Mouse (Mus musculus): ENCODE measurements around the gene Mecr.

The Mecr gene

GRCm38 (mm10) chr4:131836351-131836881, 6.9 kb upstream of the Mecr start:
- DNase-seq (ENCODE audit: low read depth, low spot score) = no peak

GRCm38 (mm10) chr4:131836891-131837491, 6.3 kb upstream of the Mecr start:
- DNase-seq (ENCODE audit: low read depth, low spot score) = no peak

- DNase-seq (ENCODE audit: low read depth, low spot score) = no peak
These were observed 5.3 kb upstream of the Mecr start, which contains the start of gene Ptpru for GRCm38 (mm10) chr4:131837872-131838524. Gene Ptpru, minus strand, starts transcription at chr4:131838288.

DNA sequence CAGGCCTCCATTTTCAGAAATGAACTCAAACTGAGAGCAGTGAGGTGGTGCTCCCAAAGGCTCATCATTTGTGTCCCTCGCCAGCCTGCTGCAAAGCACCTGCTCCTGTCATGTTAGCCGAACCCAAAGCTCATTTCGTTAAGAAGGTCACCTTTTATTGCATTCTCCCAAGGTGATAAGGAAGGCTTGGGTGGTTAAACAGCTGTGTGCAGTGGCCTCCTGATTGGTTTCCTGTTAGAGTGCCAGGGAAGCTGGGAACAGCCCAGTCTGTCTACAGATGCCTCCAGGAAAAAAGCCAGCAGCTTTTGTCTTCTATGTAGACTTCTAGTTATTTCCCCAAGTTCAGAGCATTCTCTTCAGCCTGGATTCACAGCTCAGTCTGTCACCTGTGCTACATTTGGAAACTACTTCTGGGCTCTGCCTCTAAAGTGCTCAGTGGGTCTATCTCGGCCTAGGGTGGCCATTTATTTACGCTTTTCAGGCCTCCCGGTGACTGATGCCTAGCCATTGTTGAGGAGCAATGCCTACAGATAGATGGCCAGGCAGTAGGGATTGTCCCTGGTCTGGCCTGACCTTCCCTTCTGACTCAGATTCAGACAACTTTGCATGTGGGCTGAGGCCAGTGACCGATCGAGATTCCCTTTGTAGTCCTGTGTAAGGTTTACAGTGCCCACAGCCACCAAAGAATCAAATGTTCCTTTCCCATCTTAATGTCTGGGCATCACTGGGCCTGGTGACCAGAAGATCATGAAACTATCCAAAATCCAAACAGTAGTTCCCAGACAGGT, 2.9 kb downstream of the Mecr start:
- no peak for DNase-seq (ENCODE audit: low read depth, low spot score)

DNA sequence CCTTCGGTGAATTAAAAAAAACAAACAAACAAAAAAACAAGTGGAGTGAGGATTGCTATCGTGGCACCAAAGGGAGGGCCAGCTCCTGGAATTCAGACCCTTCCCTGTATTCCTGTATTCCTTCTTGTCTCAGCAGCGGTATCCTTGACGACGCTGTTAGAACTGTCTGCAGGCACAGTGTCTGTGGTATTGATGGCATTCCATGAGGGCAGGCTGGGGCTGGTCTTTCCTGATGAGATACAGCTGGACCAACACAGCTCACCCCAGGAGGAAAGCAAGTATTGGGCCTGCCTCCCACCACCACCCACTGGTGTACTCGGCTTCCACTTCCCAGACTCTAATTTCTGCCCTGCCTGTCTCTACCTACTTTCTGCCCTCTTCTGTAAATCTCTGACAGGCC, 4.8 kb downstream of the Mecr start:
- DNase-seq (ENCODE audit: low read depth, low spot score) = no peak

DNA sequence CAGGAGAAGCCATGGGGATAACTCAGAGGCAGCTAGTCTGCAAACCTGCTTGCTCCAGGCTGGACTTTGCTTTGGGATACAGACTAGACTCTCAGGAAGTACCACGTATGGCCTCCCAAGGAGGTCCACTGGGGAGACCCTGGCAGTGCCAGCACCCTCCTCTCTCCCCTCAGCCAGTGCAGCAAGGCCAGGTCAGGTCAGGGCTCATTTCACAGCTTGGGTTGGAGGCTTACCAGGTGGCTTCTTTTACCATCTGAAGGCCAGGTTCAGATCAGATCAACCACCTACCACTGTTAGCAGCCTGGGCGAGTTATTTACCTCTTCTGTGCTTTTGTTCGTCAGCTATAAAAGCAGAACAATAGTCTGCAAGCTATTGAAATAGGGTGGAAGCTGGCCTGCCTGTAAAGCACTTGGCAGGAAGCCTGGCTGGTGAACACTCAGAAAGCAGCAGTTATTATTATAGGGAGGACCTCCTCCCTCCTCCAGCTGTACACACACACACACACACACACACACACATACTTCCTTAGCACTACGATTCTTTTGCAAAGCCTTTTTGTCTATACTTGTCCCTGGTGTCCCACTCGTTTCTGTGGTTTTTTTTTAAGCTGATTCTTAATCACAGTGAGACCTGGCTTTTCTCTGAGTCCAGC, 6.8 kb downstream of the Mecr start:
- peak; percentile 70 for DNase-seq (ENCODE audit: low read depth, low spot score)

DNA sequence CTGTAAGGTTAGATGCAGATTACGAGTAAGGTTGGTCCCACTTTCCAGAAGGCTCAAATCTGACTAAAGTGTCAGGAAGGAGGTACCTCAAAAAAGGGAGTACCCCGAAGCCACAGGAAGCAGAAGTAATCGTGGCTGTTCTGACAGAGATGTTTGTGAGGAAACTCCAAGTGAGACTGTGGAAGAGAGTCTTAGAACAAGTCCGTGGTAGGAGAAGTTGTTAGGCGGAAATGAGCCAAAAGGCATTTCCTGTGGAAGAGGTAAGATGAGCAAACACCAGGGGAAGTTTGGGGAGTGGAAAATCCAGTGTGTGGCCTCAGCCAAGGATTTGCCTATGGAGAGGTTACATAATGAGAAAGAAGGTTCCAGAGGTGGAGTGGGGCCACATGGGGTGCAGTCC, 11.7 kb downstream of the Mecr start:
- DNase-seq (ENCODE audit: low read depth, low spot score) = no peak

DNA sequence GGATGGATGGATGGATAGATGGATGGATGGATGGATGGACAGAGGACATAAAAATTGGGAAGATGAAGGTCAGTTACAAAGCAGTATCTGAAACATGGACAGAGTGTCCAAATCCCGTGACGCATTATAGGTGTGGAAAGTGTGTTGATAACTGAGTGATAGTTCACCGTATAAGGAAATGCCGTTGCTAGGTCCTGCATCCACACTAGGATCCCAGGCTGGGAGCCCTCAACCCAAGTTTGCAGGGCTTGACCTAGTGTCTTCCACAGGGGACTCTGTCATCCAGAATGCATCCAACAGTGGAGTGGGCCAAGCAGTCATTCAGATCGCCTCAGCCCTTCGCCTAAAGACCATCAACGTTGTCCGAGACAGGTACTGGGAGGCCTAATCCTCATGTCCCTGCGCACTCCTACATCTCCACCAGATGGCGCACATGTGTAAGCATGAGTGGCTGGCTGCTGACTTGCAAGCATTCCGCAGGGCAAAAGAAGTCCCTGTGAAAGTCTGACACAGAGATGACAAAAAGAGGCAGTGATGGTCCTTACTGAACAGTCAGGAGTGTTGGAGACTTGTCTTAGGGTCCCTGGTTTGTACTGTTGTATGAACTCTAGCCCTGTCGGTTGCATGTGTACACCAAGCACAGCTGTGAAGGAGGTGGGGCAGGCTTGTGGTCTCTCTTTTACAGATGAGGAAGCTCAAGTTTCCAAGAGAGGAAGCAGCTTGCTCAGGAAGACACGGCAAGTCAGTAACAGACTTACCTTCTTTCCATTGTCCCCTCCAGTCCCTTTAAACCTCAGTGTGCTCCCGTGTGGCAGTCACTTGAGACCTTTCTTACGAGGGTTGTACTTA, 17.4 kb downstream of the Mecr start:
- DNase-seq (ENCODE audit: low read depth, low spot score) = no peak

- no peak for DNase-seq (ENCODE audit: low read depth, low spot score)
These were observed 18.1 kb downstream of the Mecr start for GRCm38 (mm10) chr4:131861341-131861739.

DNA sequence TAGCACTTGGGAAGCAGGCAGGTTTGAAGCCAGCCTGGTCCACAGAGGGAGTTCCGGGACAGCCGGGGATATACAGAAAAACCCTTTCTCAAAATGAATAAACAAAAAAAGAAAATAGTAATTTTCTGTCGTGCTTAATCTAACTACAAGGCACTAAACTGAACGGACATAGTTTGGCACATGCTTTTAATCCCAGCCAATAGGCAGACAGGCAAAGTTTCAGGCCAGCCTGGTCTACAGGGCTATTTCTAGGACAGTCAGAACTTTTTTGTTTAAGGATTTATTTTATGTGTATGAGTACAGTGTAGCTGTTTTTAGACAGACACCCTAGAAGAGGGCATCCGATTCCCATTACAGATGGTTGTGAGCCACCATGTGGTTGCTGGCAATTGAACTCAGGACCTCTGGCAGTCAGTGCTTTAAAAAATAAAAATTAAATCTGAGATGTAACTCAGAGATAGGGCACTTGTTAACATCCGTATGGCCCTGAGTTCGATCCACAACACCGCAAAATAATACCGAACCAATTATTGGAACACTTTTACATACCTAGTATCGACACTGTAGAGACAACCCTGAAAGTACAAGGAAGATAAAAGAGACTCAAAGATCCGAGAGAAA, 29.5 kb downstream of the Mecr start:
- DNase-seq (ENCODE audit: low read depth, low spot score) = no peak

- DNase-seq (ENCODE audit: low read depth, low spot score) = peak; percentile 89
These were observed 30.3 kb downstream of the Mecr start, which contains the start of gene Srsf4 for GRCm38 (mm10) chr4:131873293-131874168. Gene Srsf4, plus strand, starts transcription at chr4:131873617.

- DNase-seq (ENCODE audit: low read depth, low spot score) = no peak
These were observed 30.9 kb downstream of the Mecr start for GRCm38 (mm10) chr4:131874169-131874536.

- DNase-seq (ENCODE audit: low read depth, low spot score) = no peak
These were observed 31.3 kb downstream of the Mecr start for GRCm38 (mm10) chr4:131874567-131874966.

- no peak for DNase-seq (ENCODE audit: low read depth, low spot score)
These were observed 32.0 kb downstream of the Mecr start for GRCm38 (mm10) chr4:131875242-131875641.

DNA sequence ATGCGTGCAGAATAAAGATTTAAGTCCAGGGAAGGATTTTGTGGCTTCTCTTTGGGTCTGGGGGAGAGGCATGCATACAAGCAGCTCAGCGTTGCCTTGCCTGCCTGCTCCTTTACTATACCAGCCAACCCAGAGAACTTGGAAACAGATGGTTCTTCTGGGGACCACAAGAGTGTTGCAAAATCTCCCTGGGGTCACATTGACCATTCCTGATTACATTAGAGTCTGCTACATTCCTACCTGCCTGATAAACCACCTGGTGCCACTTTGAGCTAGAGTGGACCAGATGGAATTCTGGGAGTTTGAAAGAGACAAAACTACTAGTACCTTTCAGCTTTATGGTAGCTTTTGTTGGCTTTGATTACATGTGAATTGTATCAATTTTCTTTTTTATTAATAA, 33.6 kb downstream of the Mecr start:
- DNase-seq (ENCODE audit: low read depth, low spot score) = no peak

GRCm38 (mm10) chr4:131879692-131880091, 36.4 kb downstream of the Mecr start:
- no peak for DNase-seq (ENCODE audit: low read depth, low spot score)

DNA sequence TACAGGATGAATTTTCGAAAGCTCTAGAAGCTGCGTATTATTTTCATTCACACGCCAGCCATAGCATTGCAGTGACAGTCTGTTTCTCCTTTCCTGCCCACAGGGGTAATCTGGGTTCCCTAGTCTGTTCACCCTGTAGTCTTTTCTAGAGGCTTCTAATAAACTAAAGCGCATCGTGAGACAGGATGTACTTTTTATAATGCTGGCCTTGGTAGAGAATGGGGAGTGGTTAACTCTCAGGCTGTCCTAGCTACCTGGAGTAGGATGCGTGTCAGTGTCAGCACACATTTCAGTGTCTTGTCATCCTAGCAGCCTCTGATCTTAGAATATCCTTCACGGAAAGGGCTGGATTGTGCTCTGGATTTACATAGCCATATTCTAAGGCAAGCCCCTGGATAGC, 38.0 kb downstream of the Mecr start:
- DNase-seq (ENCODE audit: low read depth, low spot score) = no peak

DNA sequence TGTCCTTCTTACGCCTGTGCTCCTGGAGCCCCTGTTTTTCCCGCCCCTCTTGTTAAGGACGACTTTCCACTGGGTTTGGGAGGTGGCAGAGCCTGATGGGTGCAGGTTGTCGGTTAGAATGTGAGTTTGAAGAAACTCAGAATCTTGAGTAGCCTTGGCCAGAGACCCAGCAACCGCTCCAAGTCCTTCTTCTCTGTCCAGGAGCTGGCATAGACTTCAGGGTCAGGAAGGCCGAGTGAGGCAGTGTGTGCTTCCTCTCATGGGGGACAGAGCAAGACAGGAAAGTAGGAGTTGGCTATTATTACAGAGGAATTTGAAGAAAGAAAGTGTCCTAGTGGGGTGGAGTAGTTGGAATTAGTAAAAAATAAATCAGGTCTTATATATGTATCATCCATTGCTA, 40.3 kb downstream of the Mecr start:
- DNase-seq (ENCODE audit: low read depth, low spot score) = no peak

- DNase-seq (ENCODE audit: low read depth, low spot score) = no peak
These were observed 42.1 kb downstream of the Mecr start for GRCm38 (mm10) chr4:131885376-131885775.

- no peak for DNase-seq (ENCODE audit: low read depth, low spot score)
These were observed 45.3 kb downstream of the Mecr start for GRCm38 (mm10) chr4:131888564-131888963.
